Mouse (Mus musculus) CD4-positive, CD25-positive, alpha-beta regulatory T cell, adult 2 months (primary cell): ENCODE measurements around the gene Mfap3l.
"Not testable (repeated sequence)": the region's sequence is repeated elsewhere in the genome, so short reads cannot be mapped to it uniquely, and the experiment has no call there.

ENCODE experiments used
- DNase-seq: peaks from one replicate; pipeline ENCODE4 v3.0.0-alpha.2; 2012; ENCODE audit warnings: low read depth, low spot score

Mfap3l gene

GRCm38 (mm10) chr8:60650119-60650518, 17.5 kb downstream of the Mfap3l start:
- DNase-seq = no peak

GRCm38 (mm10) chr8:60657425-60658113, 24.9 kb downstream of the Mfap3l start:
- no peak for DNase-seq

- no peak for DNase-seq
Measured at GRCm38 (mm10) chr8:60658114-60658500, 25.5 kb downstream of the Mfap3l start.

- not testable (repeated sequence) for DNase-seq
Measured at GRCm38 (mm10) chr8:60658686-60659085, 26.1 kb downstream of the Mfap3l start.

GRCm38 (mm10) chr8:60659721-60660120, 27.1 kb downstream of the Mfap3l start:
- DNase-seq = no peak

GRCm38 (mm10) chr8:60661191-60661590, 28.6 kb downstream of the Mfap3l start:
- DNase-seq = no peak

- DNase-seq = no peak
Measured at GRCm38 (mm10) chr8:60663552-60663951, 30.9 kb downstream of the Mfap3l start.

GRCm38 (mm10) chr8:60665821-60666220, 33.2 kb downstream of the Mfap3l start:
- no peak for DNase-seq

- DNase-seq = no peak
Measured at GRCm38 (mm10) chr8:60666852-60667251, 34.2 kb downstream of the Mfap3l start.

- no peak for DNase-seq
Measured at GRCm38 (mm10) chr8:60678590-60678989, 46.0 kb downstream of the Mfap3l start.

- DNase-seq = no peak
Measured at GRCm38 (mm10) chr8:60681811-60682210, 49.2 kb downstream of the Mfap3l start.

- no peak for DNase-seq
Measured at GRCm38 (mm10) chr8:60682340-60682739, 49.7 kb downstream of the Mfap3l start.

GRCm38 (mm10) chr8:60711516-60712086, 79.0 kb downstream of the Mfap3l start:
- DNase-seq = no peak

GRCm38 (mm10) chr8:60714724-60715123, 82.1 kb downstream of the Mfap3l start:
- no peak for DNase-seq

- DNase-seq = no peak
Measured at GRCm38 (mm10) chr8:60718692-60719091, 86.1 kb downstream of the Mfap3l start.
